26 mouse cellular contexts compared by ENCODE assay signal in genomic region chr6:67179416-67179815, GRCm38 (mm10).
"Had no signal": no experiment of that assay in that cellular context is flagged by ENCODE, and none has a peak within 500 bp of the region (broad histone marks: within the 10 kb centered on the region; RNA-seq: fewer than 3 reads in every experiment).

No protein-coding gene starts in this region.

- DNase-seq: gastrocnemius, adult 2 months; gastrocnemius, postnatal 10 days; gastrocnemius, postnatal 25 days; heart, adult 18-20 months; heart, postnatal 10 days; heart, postnatal 4 days; kidney, adult 18-20 months; kidney, adult 8-10 months; kidney, postnatal 10 days; kidney, postnatal 25 days; kidney, postnatal 4 days; liver; liver, embryonic 13.5 days had no signal

- H3K27ac ChIP-seq: gastrocnemius, adult 2 months; heart, embryonic 10.5 days; hindbrain, embryonic 10.5 days; hindbrain, embryonic 12.5 days; hindbrain, embryonic 14.5 days; intestine, embryonic 15.5 days; layer of hippocampus, adult 2 months; limb, embryonic 10.5 days; limb, embryonic 12.5 days; liver, embryonic 13.5 days had no signal

- H3K4me3 ChIP-seq: gastrocnemius, adult 2 months; heart, embryonic 10.5 days; heart, embryonic 12.5 days; hindbrain, embryonic 10.5 days; hindbrain, embryonic 12.5 days; intestine, embryonic 15.5 days; layer of hippocampus, adult 2 months; limb, embryonic 10.5 days; limb, embryonic 12.5 days; liver, embryonic 13.5 days had no signal

- H3K9me3 ChIP-seq: heart, embryonic 10.5 days; hindbrain, embryonic 10.5 days; hindbrain, embryonic 12.5 days; intestine, embryonic 15.5 days; limb, embryonic 10.5 days; liver, embryonic 13.5 days had no signal

- H3K9ac ChIP-seq: heart, embryonic 12.5 days; hindbrain, embryonic 12.5 days; hindbrain, embryonic 14.5 days; intestine, embryonic 15.5 days; limb, embryonic 12.5 days; liver, embryonic 13.5 days had no signal

- H3K4me2 ChIP-seq: heart, embryonic 12.5 days; hindbrain, embryonic 12.5 days; hindbrain, embryonic 14.5 days; intestine, embryonic 15.5 days; limb, embryonic 12.5 days; liver, embryonic 11.5 days; liver, embryonic 13.5 days had no signal

- ATAC-seq: hindbrain, embryonic 16.5 days; inflammation-experienced regulatory T-cells, adult 6 months; intestine, embryonic 15.5 days; intestine, postnatal 0 days had no signal

- H3K4me1 ChIP-seq: heart, embryonic 10.5 days; hindbrain, embryonic 10.5 days; hindbrain, embryonic 12.5 days had no signal

- H3K36me3 ChIP-seq: heart, embryonic 10.5 days; heart, embryonic 12.5 days; hindbrain, embryonic 10.5 days; hindbrain, embryonic 12.5 days; intestine, embryonic 15.5 days; limb, embryonic 10.5 days; limb, embryonic 12.5 days; liver, embryonic 13.5 days had no signal

- H3K27me3 ChIP-seq: heart, embryonic 12.5 days; hindbrain, embryonic 12.5 days; intestine, embryonic 15.5 days; limb, embryonic 12.5 days; liver, embryonic 13.5 days had no signal
